Mouse (Mus musculus): ENCODE results near the gene Arih2. TPM values are rescaled to one million over a fixed set of nuclear protein-coding genes. Genes with fewer than 3 reads are reported as not detected.
"Not testable (repeated sequence)": the region's sequence is repeated elsewhere in the genome, so short reads cannot be mapped to it uniquely, and the experiment has no call there.

Gene Arih2
- polyA plus RNA-seq, 1 experiment from 2014 or later = 52.7 TPM

DNA sequence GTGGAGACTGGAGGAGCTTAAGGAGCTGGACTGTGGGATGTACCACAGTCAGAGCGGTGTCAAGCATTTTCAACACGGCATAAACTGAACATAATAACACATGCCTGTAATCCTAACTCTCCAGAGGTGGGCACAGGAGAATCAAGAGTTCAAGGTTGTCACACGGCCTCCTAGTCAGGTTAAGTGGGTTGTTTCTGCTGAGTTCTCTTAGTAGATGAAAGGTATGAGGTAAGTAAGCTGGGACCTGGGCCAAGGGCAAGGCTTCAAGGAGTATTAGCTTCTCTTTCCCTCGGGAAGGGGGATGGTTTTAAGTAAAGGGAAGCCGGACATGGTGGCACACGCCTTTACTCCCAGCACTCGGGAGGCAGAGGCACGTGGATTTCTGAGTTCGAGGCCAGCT lies 39.3 kb upstream of the Arih2 start:
- no peak for ATAC-seq (ENCODE audit: low FRiP score, low TSS enrichment)
- WGBS = 78% methylated on average over 9 of the region's 9 CpGs
- no peak overlapping the region for H3K4me3 ChIP-seq (ENCODE audit: low read length)
- H3K9ac ChIP-seq (replicated peaks; ENCODE audit: low read length) = no peak overlapping the region
- no peak overlapping the region for H3K4me2 ChIP-seq (replicated peaks; ENCODE audit: low read depth, low read length)
- no peak overlapping the region for H3K27ac ChIP-seq (ENCODE audit: low read length)
- H3K4me1 ChIP-seq (ENCODE audit: insufficient read depth, low read length) = peaks cover 10% of the 10 kb centered on the region
- H3K9me3 ChIP-seq (ENCODE audit: low read length) = no peaks in the 10 kb centered on the region
- no peaks in the 10 kb centered on the region for H3K27me3 ChIP-seq (ENCODE audit: insufficient read depth, low read length)
- H3K36me3 ChIP-seq (ENCODE audit: insufficient read depth, low read length) = no peaks in the 10 kb centered on the region

DNA sequence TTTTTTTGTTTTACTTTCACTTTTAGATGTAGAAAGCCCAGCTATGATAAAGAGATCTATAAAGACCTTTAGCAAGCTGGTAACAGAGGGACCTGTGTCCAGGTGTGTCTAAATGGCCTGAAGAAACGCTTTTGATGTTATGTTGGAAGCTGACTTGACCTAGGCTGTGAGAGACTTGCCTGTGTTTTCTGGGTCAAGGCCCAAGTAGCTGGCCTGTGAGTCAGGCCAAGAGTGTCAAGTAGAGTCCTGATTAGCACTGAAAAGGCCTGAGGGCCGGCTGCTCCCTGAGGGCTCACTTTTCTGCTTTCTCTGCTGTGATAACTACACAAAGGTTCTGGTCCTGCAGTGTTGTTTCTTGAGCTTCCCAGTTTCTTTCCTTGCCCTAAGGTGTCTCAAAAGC lies 38.5 kb upstream of the Arih2 start:
- Histone ChIP-seq H3K9me3 (ENCODE audit: low read length) (no peaks in the 10 kb centered on the region), H3K27me3 (ENCODE audit: insufficient read depth, low read length) (no peaks in the 10 kb centered on the region), H3K27ac (ENCODE audit: low read length) (no peak overlapping the region), H3K36me3 (ENCODE audit: insufficient read depth, low read length) (no peaks in the 10 kb centered on the region), H3K9ac (replicated peaks; ENCODE audit: low read length) (no peak overlapping the region), H3K4me1 (ENCODE audit: insufficient read depth, low read length) (peaks cover 3% of the 10 kb centered on the region), H3K4me2 (replicated peaks; ENCODE audit: low read depth, low read length) (no peak overlapping the region), H3K4me3 (ENCODE audit: low read length) (no peak overlapping the region)
- 76% methylated on average over 2 of the region's 2 CpGs for WGBS
- ATAC-seq (ENCODE audit: low FRiP score, low TSS enrichment) = no peak

GRCm38 (mm10) chr9:108687181-108687580 lies 38.0 kb upstream of the Arih2 start:
- H3K4me2 ChIP-seq (replicated peaks; ENCODE audit: low read depth, low read length) = no peak overlapping the region
- 78% methylated on average over 6 of the region's 6 CpGs for WGBS
- peaks cover 3% of the 10 kb centered on the region; the same call in 1 of the 2 replicates for H3K36me3 ChIP-seq (ENCODE audit: insufficient read depth, low read length)
- no peak overlapping the region for H3K4me3 ChIP-seq (ENCODE audit: low read length)
- H3K27ac ChIP-seq (ENCODE audit: low read length) = no peak overlapping the region
- H3K4me1 ChIP-seq (ENCODE audit: insufficient read depth, low read length) = peaks cover 3% of the 10 kb centered on the region
- H3K27me3 ChIP-seq (ENCODE audit: insufficient read depth, low read length) = no peaks in the 10 kb centered on the region
- no peaks in the 10 kb centered on the region for H3K9me3 ChIP-seq (ENCODE audit: low read length)
- no peak for ATAC-seq (ENCODE audit: low FRiP score, low TSS enrichment)
- H3K9ac ChIP-seq (replicated peaks; ENCODE audit: low read length) = no peak overlapping the region

DNA sequence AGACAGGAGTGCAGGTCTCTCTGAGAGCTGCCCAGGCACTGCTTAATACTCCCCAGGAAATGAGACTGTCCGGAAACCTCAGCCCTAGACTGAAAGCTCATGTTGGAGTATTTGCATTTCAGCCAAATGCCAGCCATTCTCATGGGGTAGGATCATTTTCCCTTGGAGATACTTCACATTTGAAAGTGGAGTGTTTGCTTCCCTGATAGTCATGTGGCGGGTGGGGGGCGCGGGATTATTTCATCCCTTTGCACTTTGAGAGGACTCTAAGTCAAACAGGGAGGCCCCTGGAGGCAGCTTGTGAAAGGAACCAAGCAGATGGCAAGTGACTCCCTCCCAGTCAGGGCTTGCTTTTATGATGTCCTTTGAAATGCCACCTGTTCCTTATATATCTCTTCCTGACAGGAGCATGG lies 37.3 kb upstream of the Arih2 start:
- Histone ChIP-seq H3K4me2 (replicated peaks; ENCODE audit: low read depth, low read length) (no peak overlapping the region), H3K4me3 (ENCODE audit: low read length) (no peak overlapping the region), H3K27ac (ENCODE audit: low read length) (no peak overlapping the region), H3K4me1 (ENCODE audit: insufficient read depth, low read length) (peaks cover under 1% of the 10 kb centered on the region), H3K9ac (replicated peaks; ENCODE audit: low read length) (no peak overlapping the region), H3K27me3 (ENCODE audit: insufficient read depth, low read length) (no peaks in the 10 kb centered on the region), H3K9me3 (ENCODE audit: low read length) (no peaks in the 10 kb centered on the region), H3K36me3 (ENCODE audit: insufficient read depth, low read length) (peaks cover 7% of the 10 kb centered on the region; the same call in 1 of the 2 replicates)
- 26% methylated on average over 4 of the region's 4 CpGs for WGBS
- no peak for ATAC-seq (ENCODE audit: low FRiP score, low TSS enrichment)

- no peak for ATAC-seq (ENCODE audit: low FRiP score, low TSS enrichment)
- Histone ChIP-seq H3K4me1 (ENCODE audit: insufficient read depth, low read length) (no peaks in the 10 kb centered on the region), H3K9ac (replicated peaks; ENCODE audit: low read length) (no peak overlapping the region), H3K4me2 (replicated peaks; ENCODE audit: low read depth, low read length) (no peak overlapping the region), H3K4me3 (ENCODE audit: low read length) (no peak overlapping the region), H3K27ac (ENCODE audit: low read length) (no peak overlapping the region), H3K27me3 (ENCODE audit: insufficient read depth, low read length) (no peaks in the 10 kb centered on the region), H3K9me3 (ENCODE audit: low read length) (no peaks in the 10 kb centered on the region), H3K36me3 (ENCODE audit: insufficient read depth, low read length) (peaks cover 17% of the 10 kb centered on the region; the same call in 1 of the 2 replicates)
- WGBS = 87% methylated on average over 15 of the region's 15 CpGs
Observed at GRCm38 (mm10) chr9:108680026-108680425, 30.8 kb upstream of the Arih2 start.

GRCm38 (mm10) chr9:108673151-108673550 lies 24.0 kb upstream of the Arih2 start:
- Histone ChIP-seq H3K4me2 (replicated peaks; ENCODE audit: low read depth, low read length) (no peak overlapping the region), H3K4me3 (ENCODE audit: low read length) (no peak overlapping the region), H3K36me3 (ENCODE audit: insufficient read depth, low read length) (peaks cover 24% of the 10 kb centered on the region), H3K9me3 (ENCODE audit: low read length) (0 out of 2 replicates have a peak, but pooled peaks cover 5% of the 10 kb centered on the region), H3K4me1 (ENCODE audit: insufficient read depth, low read length) (no peaks in the 10 kb centered on the region), H3K27ac (ENCODE audit: low read length) (no peak overlapping the region), H3K9ac (replicated peaks; ENCODE audit: low read length) (no peak overlapping the region), H3K27me3 (ENCODE audit: insufficient read depth, low read length) (no peaks in the 10 kb centered on the region)
- no peak for ATAC-seq (ENCODE audit: low FRiP score, low TSS enrichment)
- 51% methylated on average over 2 of the region's 2 CpGs for WGBS

GRCm38 (mm10) chr9:108669875-108670274 lies 20.7 kb upstream of the Arih2 start:
- no peak overlapping the region for H3K9ac ChIP-seq (replicated peaks; ENCODE audit: low read length)
- 0 out of 2 replicates have a peak, but pooled peaks cover 5% of the 10 kb centered on the region for H3K9me3 ChIP-seq (ENCODE audit: low read length)
- no peak overlapping the region for H3K27ac ChIP-seq (ENCODE audit: low read length)
- H3K27me3 ChIP-seq (ENCODE audit: insufficient read depth, low read length) = no peaks in the 10 kb centered on the region
- WGBS = 72% methylated on average over 8 of the region's 8 CpGs
- H3K36me3 ChIP-seq (ENCODE audit: insufficient read depth, low read length) = peaks cover 24% of the 10 kb centered on the region
- no peaks in the 10 kb centered on the region for H3K4me1 ChIP-seq (ENCODE audit: insufficient read depth, low read length)
- no peak overlapping the region for H3K4me3 ChIP-seq (ENCODE audit: low read length)
- no peak for ATAC-seq (ENCODE audit: low FRiP score, low TSS enrichment)
- no peak overlapping the region for H3K4me2 ChIP-seq (replicated peaks; ENCODE audit: low read depth, low read length)

DNA sequence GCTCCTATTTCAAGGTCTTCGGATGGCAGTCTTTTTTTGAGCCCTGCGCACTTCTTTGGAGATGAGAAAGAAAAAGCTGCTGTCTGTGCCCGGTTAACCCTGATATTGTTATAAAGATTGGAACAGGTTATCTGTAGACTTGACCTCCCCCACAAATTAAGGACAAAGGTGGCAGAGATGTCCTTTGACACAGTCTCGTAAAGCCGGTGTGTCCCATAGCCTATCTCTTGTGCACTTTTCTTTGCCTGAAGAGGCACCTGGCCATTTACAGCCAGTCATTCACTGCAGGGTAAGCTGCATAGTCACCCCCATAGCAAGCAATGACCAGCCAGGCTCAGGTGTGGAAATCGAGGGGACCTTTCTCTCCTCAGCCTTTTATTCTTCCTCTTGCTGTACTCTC lies 13.5 kb upstream of the Arih2 start:
- Histone ChIP-seq H3K27ac (ENCODE audit: low read length) (0 out of 2 replicates have a peak overlapping the region, but pooled peaks have one; percentile 59), H3K27me3 (ENCODE audit: insufficient read depth, low read length) (no peaks in the 10 kb centered on the region), H3K9me3 (ENCODE audit: low read length) (no peaks in the 10 kb centered on the region), H3K4me3 (ENCODE audit: low read length) (peak overlapping the region; percentile 78), H3K36me3 (ENCODE audit: insufficient read depth, low read length) (no peaks in the 10 kb centered on the region), H3K4me2 (replicated peaks; ENCODE audit: low read depth, low read length) (peak overlapping the region; percentile 74), H3K4me1 (ENCODE audit: insufficient read depth, low read length) (peaks cover 9% of the 10 kb centered on the region), H3K9ac (replicated peaks; ENCODE audit: low read length) (peak overlapping the region; percentile 72)
- no peak for ATAC-seq (ENCODE audit: low FRiP score, low TSS enrichment)
- 35% methylated on average over 6 of the region's 6 CpGs for WGBS

DNA sequence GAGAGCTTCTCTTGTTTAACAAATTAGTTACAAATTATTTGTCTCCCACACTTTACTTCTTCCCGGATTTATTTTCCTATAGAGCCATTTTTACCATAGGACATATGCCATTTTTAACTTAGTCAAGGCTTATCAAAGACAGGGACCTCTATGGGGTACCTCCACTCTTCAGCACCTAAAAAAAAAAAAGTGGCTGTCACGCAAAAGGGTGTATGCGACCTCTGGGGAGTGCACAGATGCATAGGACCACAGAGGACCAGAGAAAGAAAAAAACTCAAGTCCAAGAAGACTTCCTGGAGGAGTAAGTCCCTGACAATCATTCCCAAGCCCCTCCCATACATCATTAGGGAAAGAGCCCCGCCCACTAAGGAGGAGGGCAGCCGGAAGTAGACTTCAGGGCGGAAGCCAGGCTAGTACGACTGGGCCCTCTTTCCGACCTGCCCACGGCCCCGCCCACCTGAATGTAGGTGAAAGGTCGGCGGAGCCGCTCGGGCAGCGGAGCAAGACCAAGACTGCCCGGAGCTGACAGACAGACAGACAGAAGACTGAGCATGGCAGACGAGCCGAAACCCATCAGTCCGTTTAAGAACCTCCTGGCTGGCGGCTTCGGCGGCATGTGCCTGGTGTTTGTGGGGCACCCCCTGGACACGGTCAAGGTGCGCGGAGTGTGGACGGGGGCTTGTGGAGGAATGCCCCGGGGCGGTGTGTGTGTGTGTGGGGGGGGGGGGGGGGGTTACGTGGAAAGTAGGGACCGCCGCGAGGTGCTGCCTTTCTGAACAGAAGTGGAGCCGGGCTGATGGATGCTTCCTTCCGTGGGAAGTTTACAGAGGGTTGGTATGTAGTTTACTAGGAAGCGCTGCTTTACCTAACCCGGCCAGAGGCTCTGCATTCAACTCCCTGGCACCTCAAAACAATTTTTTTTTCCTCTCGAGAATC lies 12.8 kb upstream of the Arih2 start, which contains the start of gene Slc25a20:
Slc25a20 (plus strand) TSS at position 412 of the 936 bp plus-strand sequence.
- peak within 1 kb of the TSS; percentile 59; the same call in 1 of the 2 replicates for H3K27ac ChIP-seq (ENCODE audit: low read length)
- no peaks in the 10 kb centered on the region for H3K9me3 ChIP-seq (ENCODE audit: low read length)
- H3K36me3 ChIP-seq (ENCODE audit: insufficient read depth, low read length) = no peaks in the 10 kb centered on the region
- no peaks in the 10 kb centered on the region for H3K27me3 ChIP-seq (ENCODE audit: insufficient read depth, low read length)
- peaks cover 9% of the 10 kb centered on the region for H3K4me1 ChIP-seq (ENCODE audit: insufficient read depth, low read length)
- H3K9ac ChIP-seq (replicated peaks; ENCODE audit: low read length) = peak within 1 kb of the TSS; percentile 72
- peak within 1 kb of the TSS; percentile 78 for H3K4me3 ChIP-seq (ENCODE audit: low read length)
- H3K4me2 ChIP-seq (replicated peaks; ENCODE audit: low read depth, low read length) = peak within 1 kb of the TSS; percentile 74
- ATAC-seq (ENCODE audit: low FRiP score, low TSS enrichment) = peak; percentile 96
- 3% methylated on average over 31 of the region's 37 CpGs for WGBS

DNA sequence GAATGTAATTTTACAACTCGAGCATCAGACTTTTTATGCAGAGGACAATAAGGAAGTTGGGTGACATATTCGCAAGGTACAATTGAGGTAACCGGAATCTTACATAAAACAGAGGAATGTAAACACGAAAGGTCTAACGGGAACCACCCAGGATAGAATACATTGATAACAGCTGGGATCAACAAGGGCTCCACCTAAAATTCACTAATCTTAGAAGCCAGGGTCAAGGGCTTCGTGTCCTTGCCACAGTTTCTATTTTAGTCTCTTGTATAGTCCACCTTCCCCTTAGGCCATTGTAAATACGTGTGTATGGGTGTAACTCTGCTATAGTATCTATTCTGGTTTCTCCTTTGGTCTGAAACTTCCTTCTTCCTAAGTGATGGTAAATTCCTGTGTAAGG lies 6.7 kb upstream of the Arih2 start:
- H3K4me2 ChIP-seq (replicated peaks; ENCODE audit: low read depth, low read length); H3K4me3 ChIP-seq (ENCODE audit: low read length); H3K9ac ChIP-seq (replicated peaks; ENCODE audit: low read length); H3K9me3 ChIP-seq (ENCODE audit: low read length); H3K36me3 ChIP-seq (ENCODE audit: insufficient read depth, low read length); H3K27ac ChIP-seq (ENCODE audit: low read length); ATAC-seq (ENCODE audit: low FRiP score, low TSS enrichment); H3K27me3 ChIP-seq (ENCODE audit: insufficient read depth, low read length); H3K4me1 ChIP-seq (ENCODE audit: insufficient read depth, low read length): not testable (repeated sequence)
- WGBS = 80% methylated on average over 7 of the region's 7 CpGs

Data from kidney, embryonic 16.5 days (tissue).